Mouse (Mus musculus) kidney, embryonic 14.5 days (tissue): ENCODE measurements at regions not wholly inside any gene's neighbourhood (a gene's known extent, or its start where the extent isn't known, plus 50 kb on each side); places are given as distances from the start of the nearest gene placed in this dataset.

Experiments
- ATAC-seq: fragments of 200-750 bp; cut with Nextera tagmentation; 2 replicates; pipeline ENCODE4 v1.8.0; 2017; ENCODE audit warnings: moderate number of reproducible peaks, mild to moderate bottlenecking, moderate TSS enrichment, moderate library complexity; ENCODE audit not compliant: low FRiP score, low TSS enrichment
- H3K27ac ChIP-seq: fragments of 300-500 bp; sonication (generic); 2 replicates; pipeline ENCODE4 v1.5.1; 2014; ENCODE audit warnings: low read depth, mild to moderate bottlenecking, low read length, moderate library complexity, mixed read lengths
- H3K27me3 ChIP-seq: fragments of 300-500 bp; sonication (generic); 2 replicates; pipeline ENCODE4 v1.6.1; 2014; ENCODE audit warnings: mild to moderate bottlenecking, low read length; ENCODE audit not compliant: control insufficient read depth, insufficient read depth
- H3K36me3 ChIP-seq: fragments of 300-500 bp; sonication (generic); 2 replicates; pipeline ENCODE4 v1.6.1; 2014; ENCODE audit warnings: low read length, mixed read lengths; ENCODE audit not compliant: control insufficient read depth, insufficient read depth
- H3K4me1 ChIP-seq: fragments of 300-500 bp; sonication (generic); 2 replicates; pipeline ENCODE4 v1.6.1; 2014; ENCODE audit warnings: low read length, mixed read lengths; ENCODE audit not compliant: control insufficient read depth, insufficient read depth
- H3K4me2 ChIP-seq: fragments of 300-500 bp; sonication (generic); replicated peaks from 2 replicates; pipeline ENCODE4 v1.6.1; 2014; ENCODE audit warnings: low read depth, mild to moderate bottlenecking, low read length
- H3K4me3 ChIP-seq: fragments of 300-500 bp; sonication (generic); 2 replicates; pipeline ENCODE4 v1.5.1; 2014; ENCODE audit warnings: mild to moderate bottlenecking, low read length
- H3K9ac ChIP-seq: fragments of 300-500 bp; sonication (generic); 2 replicates; pipeline ENCODE4 v1.6.1; 2014; ENCODE audit warnings: low read depth, mild to moderate bottlenecking, low read length, moderate library complexity
- H3K9me3 ChIP-seq: fragments of 300-500 bp; sonication (generic); 2 replicates; pipeline ENCODE4 v1.6.1; 2016; ENCODE audit warnings: low read length; ENCODE audit not compliant: control insufficient read depth
- WGBS: fragments of 180-500 bp; shearing (Covaris S2); extraction: QIAGEN DNeasy Blood & Tissue Kit; methylation state at CpG from one replicate; pipeline ENCODE4 v1.1.7; 2014; 5-methylcytosine and 5-hydroxymethylcytosine counted together

DNA sequence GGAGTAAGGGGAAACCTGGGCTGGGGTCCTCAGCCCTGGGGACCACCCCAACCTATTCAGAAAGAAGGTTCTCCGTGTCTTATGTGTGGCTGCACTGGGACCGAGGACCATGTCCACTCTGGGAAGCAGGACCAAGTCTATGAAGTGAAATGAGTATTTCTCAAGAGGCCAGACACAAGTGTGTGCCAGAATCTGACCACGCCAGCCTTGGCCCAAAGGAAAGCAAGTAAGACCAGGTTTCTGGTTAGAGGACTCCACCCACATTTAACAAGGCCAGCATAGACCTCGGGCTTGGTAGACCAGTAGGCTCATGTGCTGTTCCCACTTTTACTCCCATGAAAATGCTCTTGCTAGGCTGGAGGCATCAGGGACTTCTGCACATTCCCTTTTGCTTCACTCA, 327.1 kb downstream of the Sox9 start:
- no peaks in the 10 kb centered on the region for H3K9me3 ChIP-seq
- WGBS, result 94% methylated on average over 4 of the region's 4 CpGs

DNA sequence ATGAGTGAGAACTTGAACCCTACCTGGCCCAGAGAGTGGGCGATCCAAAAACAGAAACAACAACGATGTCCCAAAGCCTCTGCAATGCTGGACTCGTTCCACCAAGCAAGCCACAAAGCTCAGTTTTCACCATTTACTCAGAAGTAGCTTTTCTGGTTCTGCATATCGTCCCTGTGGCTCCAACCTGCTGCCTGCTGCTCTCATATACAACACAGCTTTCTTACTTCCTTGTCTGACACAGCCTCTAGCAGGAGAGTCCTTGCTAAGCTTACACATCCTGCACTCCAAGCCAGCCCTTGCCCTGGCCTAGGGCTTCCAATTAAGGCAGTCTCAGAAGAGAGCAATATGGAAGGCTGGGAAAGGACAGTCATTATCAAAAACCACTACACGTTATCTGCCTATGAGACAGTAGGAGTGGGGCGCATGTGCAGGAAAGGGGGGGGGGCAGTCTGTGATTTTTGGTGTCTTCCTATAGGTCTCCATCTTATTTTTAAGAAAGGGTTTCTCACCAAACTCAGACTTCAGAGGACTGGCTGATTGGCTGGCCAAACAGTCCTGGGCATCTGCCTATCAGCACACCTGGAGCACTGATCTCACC, 331.3 kb downstream of the Sox9 start:
- Histone ChIP-seq H3K27ac (no peak overlapping the region), H3K9ac (no peak overlapping the region), H3K36me3 (no peaks in the 10 kb centered on the region), H3K4me1 (peaks cover 16% of the 10 kb centered on the region), H3K9me3 (no peaks in the 10 kb centered on the region), H3K27me3 (no peaks in the 10 kb centered on the region), H3K4me3 (no peak overlapping the region), H3K4me2 (no peak overlapping the region)
- WGBS, result 85% methylated on average over 6 of the region's 6 CpGs
- no peak for ATAC-seq

More for the DNA sequence above, 327.1 kb downstream of the Sox9 start:
- H3K4me1 ChIP-seq, result peaks cover 33% of the 10 kb centered on the region
- no peak overlapping the region for H3K9ac ChIP-seq
- H3K27ac ChIP-seq, result no peak overlapping the region
- no peak overlapping the region for H3K4me2 ChIP-seq
- no peak for ATAC-seq
- H3K4me3 ChIP-seq, result no peak overlapping the region
- H3K36me3 ChIP-seq, result no peaks in the 10 kb centered on the region
- H3K27me3 ChIP-seq, result peaks cover 3% of the 10 kb centered on the region; the same call in 1 of the 2 replicates

DNA sequence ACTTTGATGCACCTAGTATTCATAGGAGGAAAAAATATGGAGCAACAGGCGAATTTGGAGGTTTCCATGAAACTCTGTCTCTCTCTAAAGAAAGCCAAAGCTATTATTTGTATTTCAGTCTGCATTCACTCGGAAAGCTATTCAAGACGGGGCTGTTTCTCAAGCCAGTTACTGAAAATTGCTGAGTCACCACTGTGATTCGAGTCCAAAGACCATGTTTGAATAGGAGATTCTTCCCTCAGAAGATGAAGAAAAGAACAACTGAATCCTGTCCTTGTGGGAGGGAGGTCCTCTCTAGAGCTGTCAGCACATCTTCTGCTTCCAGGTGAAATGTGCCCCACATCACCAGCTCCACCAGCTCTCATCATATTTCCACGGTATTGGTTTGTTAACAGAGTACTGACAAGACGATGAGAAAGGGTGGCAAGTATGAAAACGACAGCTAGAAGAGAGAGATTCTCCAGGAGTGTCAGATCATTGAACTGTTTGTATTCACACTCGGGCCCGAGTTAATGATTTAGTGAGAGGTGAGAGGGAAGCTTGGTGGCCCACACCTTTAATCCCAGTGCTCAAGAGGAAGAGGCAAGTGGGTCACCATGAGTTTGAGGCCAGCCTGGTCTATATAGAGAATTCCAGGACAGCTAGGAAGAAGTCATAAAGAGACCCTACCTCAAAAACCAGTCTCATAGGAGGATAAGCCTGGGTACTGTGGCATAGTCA, 335.3 kb downstream of the Sox9 start:
- Histone ChIP-seq H3K4me1 (peaks cover 13% of the 10 kb centered on the region), H3K4me2 (no peak overlapping the region), H3K27me3 (no peaks in the 10 kb centered on the region), H3K9ac (no peak overlapping the region), H3K4me3 (no peak overlapping the region), H3K9me3 (no peaks in the 10 kb centered on the region), H3K27ac (no peak overlapping the region), H3K36me3 (no peaks in the 10 kb centered on the region)
- 85% methylated on average over 9 of the region's 9 CpGs for WGBS
- no peak for ATAC-seq

DNA sequence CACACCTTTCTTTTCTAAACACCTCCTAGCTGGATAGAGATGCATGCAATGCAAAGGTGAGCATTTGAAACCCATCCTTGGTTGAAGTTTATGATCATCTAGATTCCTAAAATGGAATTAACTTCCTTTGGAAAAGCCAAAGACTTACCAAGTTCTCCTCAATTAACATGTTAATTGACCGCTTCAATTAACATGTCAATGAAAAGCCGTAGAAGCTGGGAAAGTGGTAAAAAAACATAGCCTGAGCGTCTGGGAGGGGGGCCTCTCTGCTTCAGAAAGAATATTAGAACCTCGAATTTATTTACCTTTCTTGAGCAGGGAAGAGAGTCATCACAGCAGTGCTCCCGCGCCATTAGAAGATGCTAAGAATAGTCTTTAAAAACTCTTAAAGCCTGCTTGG, 338.5 kb downstream of the Sox9 start:
- Histone ChIP-seq H3K27me3 (no peaks in the 10 kb centered on the region), H3K36me3 (no peaks in the 10 kb centered on the region), H3K9ac (no peak overlapping the region), H3K4me1 (peaks cover 10% of the 10 kb centered on the region), H3K4me2 (no peak overlapping the region), H3K27ac (no peak overlapping the region), H3K9me3 (no peaks in the 10 kb centered on the region), H3K4me3 (no peak overlapping the region)
- 44% methylated on average over 6 of the region's 6 CpGs for WGBS
- no peak for ATAC-seq

DNA sequence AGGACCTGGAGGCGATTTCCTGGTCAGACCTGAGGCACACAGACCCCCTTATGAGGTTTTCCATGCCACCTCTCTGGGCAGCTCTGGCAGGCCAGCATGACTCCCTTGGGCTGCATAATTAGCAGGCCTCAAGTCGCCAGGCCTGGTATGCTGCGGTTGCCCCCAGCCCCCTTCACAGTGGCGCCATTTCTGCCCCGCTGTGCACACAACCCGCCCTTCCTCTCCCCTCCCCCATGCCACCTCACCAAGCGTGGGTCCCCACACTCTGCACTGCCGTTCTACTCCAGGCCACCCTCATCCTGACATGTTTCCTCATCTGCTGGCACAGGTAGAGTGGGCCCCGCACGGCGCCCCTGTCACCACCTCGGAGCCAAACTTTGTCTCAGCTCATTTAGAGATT, 339.3 kb downstream of the Sox9 start:
- no peak overlapping the region for H3K27ac ChIP-seq
- 45% methylated on average over 12 of the region's 12 CpGs for WGBS
- ATAC-seq, result no peak
- H3K9me3 ChIP-seq, result no peaks in the 10 kb centered on the region
- no peaks in the 10 kb centered on the region for H3K27me3 ChIP-seq
- no peak overlapping the region for H3K4me2 ChIP-seq
- no peak overlapping the region for H3K9ac ChIP-seq
- peaks cover 10% of the 10 kb centered on the region for H3K4me1 ChIP-seq
- no peak overlapping the region for H3K4me3 ChIP-seq
- no peaks in the 10 kb centered on the region for H3K36me3 ChIP-seq

DNA sequence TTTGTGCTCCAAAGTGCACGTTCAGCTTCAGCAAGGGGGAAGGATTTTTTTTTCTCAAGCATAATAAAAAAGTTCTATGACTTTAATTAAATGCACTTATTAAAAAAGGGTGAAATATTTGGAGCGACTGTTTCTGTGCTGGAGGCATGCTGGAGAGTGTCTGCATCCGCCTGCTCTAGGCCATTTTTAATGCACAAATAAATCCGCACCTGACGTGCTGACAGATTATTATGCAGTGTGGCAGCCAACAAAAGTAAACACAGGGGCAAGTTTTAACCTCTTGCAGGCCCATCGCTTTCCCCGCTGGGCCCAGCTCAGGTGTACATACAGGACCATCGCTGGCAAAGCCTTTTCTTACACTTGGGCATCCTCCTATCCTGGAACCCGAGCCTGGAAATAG, 340.1 kb downstream of the Sox9 start:
- Histone ChIP-seq H3K36me3 (no peaks in the 10 kb centered on the region), H3K4me3 (no peak overlapping the region), H3K27me3 (no peaks in the 10 kb centered on the region), H3K9ac (no peak overlapping the region), H3K4me2 (no peak overlapping the region), H3K27ac (no peak overlapping the region), H3K9me3 (no peaks in the 10 kb centered on the region), H3K4me1 (peaks cover 10% of the 10 kb centered on the region)
- no peak for ATAC-seq
- WGBS, result 67% methylated on average over 9 of the region's 9 CpGs

DNA sequence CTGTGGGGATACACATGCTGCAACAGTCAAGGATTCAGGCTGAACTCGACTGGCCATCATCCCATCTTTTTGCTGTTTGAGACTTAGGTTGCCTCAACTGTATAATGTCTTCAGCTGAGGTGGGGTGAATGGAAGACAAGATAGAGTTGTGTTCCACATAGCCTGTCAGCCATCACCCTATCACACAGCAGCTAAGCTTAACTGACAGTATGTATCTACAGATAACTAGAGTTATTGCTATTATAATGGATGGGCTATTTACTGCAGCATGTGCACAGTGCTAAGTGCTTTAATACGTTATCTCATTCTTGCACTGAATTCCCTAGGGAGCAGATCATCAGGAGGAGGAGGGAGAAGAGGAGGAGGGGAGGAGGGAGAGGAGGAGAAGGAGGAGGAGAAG, 340.9 kb downstream of the Sox9 start:
- ATAC-seq, result no peak

DNA sequence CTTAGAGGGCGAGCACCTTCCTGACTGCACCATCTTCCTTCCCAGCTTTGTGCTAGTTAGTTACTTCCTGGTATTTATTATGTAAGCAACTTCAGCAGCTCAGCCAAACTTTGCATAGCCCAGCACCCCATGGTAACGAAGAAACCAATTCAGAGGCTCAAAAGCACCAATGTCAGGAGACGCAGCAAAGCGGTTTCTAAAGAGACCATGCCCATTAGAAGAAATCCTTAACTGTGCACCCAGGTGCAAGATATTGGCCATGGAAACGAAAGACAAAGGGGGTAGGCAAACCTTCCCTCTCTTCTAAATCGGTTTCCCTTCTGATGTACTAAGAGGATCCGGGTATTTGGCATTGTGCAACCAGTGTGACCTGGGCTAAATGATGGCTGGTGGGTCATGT, 343.8 kb downstream of the Sox9 start:
- Histone ChIP-seq H3K27me3 (no peaks in the 10 kb centered on the region), H3K27ac (no peak overlapping the region), H3K4me2 (no peak overlapping the region), H3K9me3 (no peaks in the 10 kb centered on the region), H3K36me3 (no peaks in the 10 kb centered on the region), H3K4me1 (peaks cover 10% of the 10 kb centered on the region), H3K9ac (no peak overlapping the region), H3K4me3 (no peak overlapping the region)
- ATAC-seq, result no peak
- 83% methylated on average over 7 of the region's 7 CpGs for WGBS

More for the DNA sequence above, 340.9 kb downstream of the Sox9 start:
- Histone ChIP-seq H3K9ac (no peak overlapping the region), H3K36me3 (no peaks in the 10 kb centered on the region), H3K27me3 (no peaks in the 10 kb centered on the region), H3K4me3 (no peak overlapping the region), H3K4me2 (no peak overlapping the region), H3K9me3 (no peaks in the 10 kb centered on the region), H3K27ac (no peak overlapping the region), H3K4me1 (peaks cover 10% of the 10 kb centered on the region)
- 54% methylated on average over 2 of the region's 2 CpGs for WGBS

DNA sequence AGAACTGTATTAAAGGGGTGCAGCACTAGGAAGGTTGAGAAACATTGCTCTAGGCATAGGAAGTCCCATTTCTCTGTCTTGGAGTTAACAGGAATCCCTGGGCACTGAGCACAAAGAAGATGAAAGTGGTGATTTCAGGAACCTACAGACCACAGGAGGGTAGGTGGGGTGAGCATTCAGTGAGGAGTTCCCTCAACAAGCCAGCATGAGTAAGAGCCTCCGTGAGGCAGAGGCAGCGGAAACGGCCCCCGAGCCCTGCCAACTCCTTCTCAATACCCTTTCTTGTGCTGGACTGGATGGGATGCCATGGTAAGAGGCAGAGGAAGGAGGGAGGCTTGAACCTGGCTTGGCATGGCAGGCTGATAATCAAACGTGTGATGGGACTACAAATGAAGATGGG, 347.2 kb downstream of the Sox9 start:
- Histone ChIP-seq H3K36me3 (no peaks in the 10 kb centered on the region), H3K9ac (no peak overlapping the region), H3K4me1 (peaks cover 10% of the 10 kb centered on the region; the same call in 1 of the 2 replicates), H3K9me3 (no peaks in the 10 kb centered on the region), H3K4me2 (no peak overlapping the region), H3K27ac (no peak overlapping the region), H3K4me3 (no peak overlapping the region), H3K27me3 (no peaks in the 10 kb centered on the region)
- WGBS, result 89% methylated on average over 5 of the region's 5 CpGs
- ATAC-seq, result no peak
